In genomic region chr5:104011419-104011818, GRCm38 (mm10) we compare ENCODE assay signal across 24 mouse cellular contexts. TPM values are rescaled to one million over a fixed set of nuclear protein-coding genes. Genes with fewer than 3 reads are reported as not detected.
DNase-seq lines count a peak whose midpoint lies in the region; ATAC-seq lines count a peak whose summit lies in the region.
"Had no signal": no experiment of that assay in that cellular context is flagged by ENCODE, and none has a peak within 500 bp of the region (broad histone marks: within the 10 kb centered on the region; RNA-seq: fewer than 3 reads in every experiment).

No protein-coding gene starts in this region.

- no peaks in the 10 kb centered on the region for H3K27me3 ChIP-seq in heart, embryonic 13.5 days (replicated peaks)
- H3K27me3 ChIP-seq in heart, embryonic 11.5 days (ENCODE audit: control insufficient read depth, insufficient read depth, low read length) = no peaks in the 10 kb centered on the region
- H3K27me3 ChIP-seq in lung, embryonic 16.5 days (ENCODE audit: control insufficient read depth, insufficient read depth, low read depth, low read length) = no peaks in the 10 kb centered on the region
- H3K27me3 ChIP-seq: embryonic facial prominence, embryonic 15.5 days; heart, embryonic 15.5 days; hindbrain, embryonic 15.5 days had no signal

- no peak overlapping the region for H3K4me2 ChIP-seq in heart, embryonic 13.5 days
- H3K4me2 ChIP-seq in heart, embryonic 11.5 days = no peak overlapping the region
- H3K4me2 ChIP-seq in lung, embryonic 16.5 days (ENCODE audit: low read depth, low read length) = no peak overlapping the region
- H3K4me2 ChIP-seq: embryonic facial prominence, embryonic 15.5 days; heart, embryonic 15.5 days; hindbrain, embryonic 15.5 days had no signal

- DNase-seq in lung, postnatal 25 days (ENCODE audit: low spot score) = no peak
- peak; percentile 55 for DNase-seq in NIH3T3 (ENCODE audit: low read depth)
- no peak for DNase-seq in adrenal gland, postnatal 36 days
- DNase-seq: adrenal gland, postnatal 10 days; cerebellum, adult 11-12 months; cerebellum, adult 9-10 months; cerebellum, postnatal 25 days; gastrocnemius, postnatal 36 days; heart, adult 18-20 months had no signal

- no peak overlapping the region for H3K9ac ChIP-seq in heart, embryonic 13.5 days
- no peak overlapping the region for H3K9ac ChIP-seq in heart, embryonic 11.5 days (ENCODE audit: low read depth, low read length)
- no peak overlapping the region for H3K9ac ChIP-seq in lung, embryonic 16.5 days (ENCODE audit: low read length)
- H3K9ac ChIP-seq: embryonic facial prominence, embryonic 15.5 days; heart, embryonic 15.5 days; hindbrain, embryonic 15.5 days had no signal

- ATAC-seq in heart, embryonic 13.5 days (ENCODE audit: extremely low read depth, insufficient number of reproducible peaks, low FRiP score, low TSS enrichment) = no peak
- ATAC-seq in heart, embryonic 11.5 days (replicated peaks; ENCODE audit: insufficient number of reproducible peaks, low FRiP score, low TSS enrichment) = no peak
- ATAC-seq in lung, embryonic 16.5 days (ENCODE audit: low read depth) = peak; percentile 62
- peak; percentile 43; the same call in 1 of the 2 replicates for ATAC-seq in megakaryocyte-erythroid progenitor cell, adult 5-6 weeks (replicated peaks; ENCODE audit: low FRiP score, low TSS enrichment, poor library complexity, severe bottlenecking)
- ATAC-seq: forebrain, embryonic 14.5 days; intestine, embryonic 16.5 days had no signal

- H3K9me3 ChIP-seq in heart, embryonic 13.5 days = no peaks in the 10 kb centered on the region
- no peaks in the 10 kb centered on the region for H3K9me3 ChIP-seq in heart, embryonic 11.5 days (replicated peaks; ENCODE audit: control insufficient read depth, low read length)
- H3K9me3 ChIP-seq in lung, embryonic 16.5 days (ENCODE audit: control insufficient read depth, low read length) = no peaks in the 10 kb centered on the region
- H3K9me3 ChIP-seq: embryonic facial prominence, embryonic 15.5 days; forebrain, embryonic 10.5 days; heart, embryonic 15.5 days; hindbrain, embryonic 15.5 days had no signal

- peaks cover 42% of the 10 kb centered on the region for H3K36me3 ChIP-seq in heart, embryonic 13.5 days
- H3K36me3 ChIP-seq in heart, embryonic 11.5 days (ENCODE audit: control insufficient read depth, insufficient read depth, low read length) = no peaks in the 10 kb centered on the region
- peaks cover 2% of the 10 kb centered on the region; the same call in 1 of the 2 replicates for H3K36me3 ChIP-seq in lung, embryonic 16.5 days (ENCODE audit: control insufficient read depth, insufficient read depth, low read length)
- H3K36me3 ChIP-seq: embryonic facial prominence, embryonic 15.5 days; forebrain, embryonic 10.5 days; hindbrain, embryonic 15.5 days had no signal

- H3K4me3 ChIP-seq in heart, embryonic 13.5 days = no peak overlapping the region
- H3K4me3 ChIP-seq in heart, embryonic 11.5 days (ENCODE audit: low read depth, low read length) = no peak overlapping the region
- H3K4me3 ChIP-seq in lung, embryonic 16.5 days (ENCODE audit: low read length) = no peak overlapping the region
- H3K4me3 ChIP-seq: embryonic facial prominence, embryonic 15.5 days; erythroblast, embryonic 14.5 days; forebrain, embryonic 10.5 days; heart, embryonic 15.5 days; hindbrain, embryonic 15.5 days had no signal

- H3K27ac ChIP-seq in heart, embryonic 13.5 days (replicated peaks) = peak overlapping the region; percentile 34
- H3K27ac ChIP-seq in heart, embryonic 11.5 days (ENCODE audit: low read depth, low read length) = no peak overlapping the region
- H3K27ac ChIP-seq in lung, embryonic 16.5 days (ENCODE audit: low read length) = 0 out of 2 replicates have a peak overlapping the region, but pooled peaks have one; percentile 2
- H3K27ac ChIP-seq: embryonic facial prominence, embryonic 15.5 days; forebrain, embryonic 10.5 days; heart, embryonic 15.5 days; hindbrain, embryonic 15.5 days had no signal

- 0 out of 2 replicates have a peak, but pooled peaks cover 3% of the 10 kb centered on the region for H3K4me1 ChIP-seq in heart, embryonic 13.5 days
- H3K4me1 ChIP-seq in heart, embryonic 11.5 days (ENCODE audit: control insufficient read depth, insufficient read depth, low read length) = no peaks in the 10 kb centered on the region
- H3K4me1 ChIP-seq in lung, embryonic 16.5 days (replicated peaks; ENCODE audit: control insufficient read depth, insufficient read depth, low read length) = no peaks in the 10 kb centered on the region
- H3K4me1 ChIP-seq: embryonic facial prominence, embryonic 15.5 days; forebrain, embryonic 10.5 days; heart, embryonic 15.5 days; hindbrain, embryonic 15.5 days had no signal

RNA-seq across cellular contexts. Expression of gene Hsd17b11, which starts 10.3 kb away (rescaled TPM):
- polyA plus RNA-seq in heart, embryonic 13.5 days (2015; fragmentation: Nextera tagmentation; extraction: Ambion mirVana) = 2.8 and 3.3 TPM in 2 replicates
- polyA plus RNA-seq in heart, embryonic 11.5 days (2014; fragmentation: Nextera tagmentation; extraction: Ambion mirVana) = 4.2 and 5.3 TPM in 2 replicates
- polyA plus RNA-seq in lung, embryonic 16.5 days (2015; fragmentation: Nextera tagmentation; extraction: Ambion mirVana) = 5.3 and 6.2 TPM in 2 replicates
- 4.9 and 5.6 TPM in 2 replicates for total RNA-seq in megakaryocyte-erythroid progenitor cell, adult 5-6 weeks (2014; fragmentation: Nextera tagmentation)
- 10.9 and 23.0 TPM in 2 replicates for total RNA-seq in megakaryocyte-erythroid progenitor cell, adult 5-6 weeks (2017)
- 10 to 100 TPM; 50.4 to 80.2 TPM for total RNA-seq in adrenal gland, postnatal 36 days (2021)

RNA-seq across cellular contexts. Expression of gene Hsd17b13, which starts 34.2 kb away (rescaled TPM):
- 0.18 and 0.27 TPM in 2 replicates for polyA plus RNA-seq in heart, embryonic 13.5 days (2015; fragmentation: Nextera tagmentation; extraction: Ambion mirVana)
- polyA plus RNA-seq in heart, embryonic 11.5 days (2014; fragmentation: Nextera tagmentation; extraction: Ambion mirVana) = 0.20 TPM in 1 of 2 replicates, not detected in the other
- polyA plus RNA-seq in lung, embryonic 16.5 days (2015; fragmentation: Nextera tagmentation; extraction: Ambion mirVana) = 0.19 and 0.91 TPM in 2 replicates
- not detected in 2 replicates for total RNA-seq in megakaryocyte-erythroid progenitor cell, adult 5-6 weeks (2014; fragmentation: Nextera tagmentation)
- not detected in 2 replicates for total RNA-seq in megakaryocyte-erythroid progenitor cell, adult 5-6 weeks (2017)
- under 1 TPM in 1 of 2 experiments, not detected in 1; 0.20 TPM for total RNA-seq in adrenal gland, postnatal 36 days (2021)
- total RNA-seq: ES-E14; gastrocnemius, adult 8-10 months; gastrocnemius, postnatal 36 days; heart, adult 18-20 months; heart, postnatal 25 days had no signal
- polyA plus RNA-seq: erythroblast, embryonic 14.5 days; forebrain, embryonic 10.5 days; forebrain, embryonic 14.5 days; heart, embryonic 15.5 days; hindbrain, embryonic 11.5 days; hindbrain, embryonic 15.5 days had no signal

RNA-seq across cellular contexts. Expression of gene Nudt9, which starts 34.7 kb away (rescaled TPM):
- 53.7 and 55.6 TPM in 2 replicates for polyA plus RNA-seq in heart, embryonic 13.5 days (2015; fragmentation: Nextera tagmentation; extraction: Ambion mirVana)
- 51.8 and 53.5 TPM in 2 replicates for polyA plus RNA-seq in heart, embryonic 11.5 days (2014; fragmentation: Nextera tagmentation; extraction: Ambion mirVana)
- 58.6 and 60.8 TPM in 2 replicates for polyA plus RNA-seq in lung, embryonic 16.5 days (2015; fragmentation: Nextera tagmentation; extraction: Ambion mirVana)
- total RNA-seq in megakaryocyte-erythroid progenitor cell, adult 5-6 weeks (2014; fragmentation: Nextera tagmentation) = 117 and 120 TPM in 2 replicates
- total RNA-seq in megakaryocyte-erythroid progenitor cell, adult 5-6 weeks (2017) = 159 and 167 TPM in 2 replicates
- total RNA-seq in adrenal gland, postnatal 36 days (2021) = 10 to 100 TPM; 58.6 to 67.5 TPM

Comparison
In these comparisons a context has a peak if more than half of its experiments do, and no peak if none do; other contexts are left out.
1. ATAC-seq: peak in lung, embryonic 16.5 days (single experiment) and megakaryocyte-erythroid progenitor cell, adult 5-6 weeks (single experiment); none in heart, embryonic 13.5 days (single experiment) and heart, embryonic 11.5 days (single experiment).